Mouse (Mus musculus): ENCODE results near the gene Vmn1r225. TPM values are rescaled to one million over a fixed set of nuclear protein-coding genes. Genes with fewer than 3 reads are reported as not detected.

The Vmn1r225 gene
- not detected in 2 replicates for polyA plus RNA-seq (2015; fragmentation: Nextera tagmentation; extraction: Ambion mirVana)

GRCm38 (mm10) chr17:20497858-20498257 lies at the start of gene Vmn1r225:
Gene Vmn1r225 (plus strand): TSS chr17:20498158.

GRCm38 (mm10) chr17:20481231-20481630 lies 16.7 kb upstream of the Vmn1r225 start, which contains the start of gene Vmn2r108:
Gene Vmn2r108 (minus strand): TSS chr17:20481331.

Other genes starting within 250 kb of the Vmn1r225 start
- not detected in 2 replicates for gene Vmn2r106, start 212.6 kb upstream of the Vmn1r225 start, polyA plus RNA-seq (2015; fragmentation: Nextera tagmentation; extraction: Ambion mirVana)
- gene Vmn2r107, start 152.9 kb upstream of the Vmn1r225 start, polyA plus RNA-seq (2015; fragmentation: Nextera tagmentation; extraction: Ambion mirVana): not detected in 2 replicates
- not detected in 2 replicates for gene Vmn1r224, start 84.0 kb upstream of the Vmn1r225 start, polyA plus RNA-seq (2015; fragmentation: Nextera tagmentation; extraction: Ambion mirVana)
- not detected in 2 replicates for gene Vmn2r108, start 16.8 kb upstream of the Vmn1r225 start, polyA plus RNA-seq (2015; fragmentation: Nextera tagmentation; extraction: Ambion mirVana)
- gene Vmn2r109, start 66.6 kb downstream of the Vmn1r225 start, polyA plus RNA-seq (2015; fragmentation: Nextera tagmentation; extraction: Ambion mirVana): not detected in 2 replicates
- gene Vmn2r110, start 98.3 kb downstream of the Vmn1r225 start, polyA plus RNA-seq (2015; fragmentation: Nextera tagmentation; extraction: Ambion mirVana): not detected in 2 replicates
- gene Fpr-rs3, start 126.7 kb downstream of the Vmn1r225 start, polyA plus RNA-seq (2015; fragmentation: Nextera tagmentation; extraction: Ambion mirVana): not detected in 2 replicates
- gene Vmn1r226, start 184.7 kb downstream of the Vmn1r225 start, polyA plus RNA-seq (2015; fragmentation: Nextera tagmentation; extraction: Ambion mirVana): not detected in 2 replicates
- not detected in 2 replicates for gene Vmn1r227, start 231.7 kb downstream of the Vmn1r225 start, polyA plus RNA-seq (2015; fragmentation: Nextera tagmentation; extraction: Ambion mirVana)